Mouse (Mus musculus) frontal cortex, adult 2 months (tissue): ENCODE results near the gene Adad1. TPM values are rescaled to one million over a fixed set of nuclear protein-coding genes. Genes with fewer than 3 reads are reported as not detected.

Experiments used
- DNase-seq, 2 experiments: peaks; one replicate each; pipeline ENCODE4 v3.0.0; 2022; ENCODE audit warnings: low spot score in 1 of 2; ENCODE audit errors: extremely low spot score in 1 of 2
- polyA plus RNA-seq: library from polyadenylated mRNA; depleted of rRNA; stranded (reverse); fragments of >200 nt; gene quantifications from 2 replicates; pipeline ENCODE4 v1.2.3, GENCODE M21; 2012; rRNA removed

Adad1 gene
- polyA plus RNA-seq, 1 experiment, result not detected

GRCm38 (mm10) chr3:37161096-37161495 lies 97.8 kb downstream of the Adad1 start:
- DNase-seq, result no peak

GRCm38 (mm10) chr3:37169283-37169682 lies 106.0 kb downstream of the Adad1 start:
- no peak for DNase-seq

Other genes starting within 250 kb of the Adad1 start
- gene 4932438A13Rik, start 200.4 kb upstream of the Adad1 start, polyA plus RNA-seq, result 45.2 and 50.7 TPM in 2 replicates
- gene Il2, start 62.4 kb downstream of the Adad1 start, polyA plus RNA-seq, result 0.16 TPM in 1 of 2 replicates, not detected in the other
- gene Il21, start 169.1 kb downstream of the Adad1 start, polyA plus RNA-seq, result 0.02 TPM in 1 of 2 replicates, not detected in the other
- 2.7 and 2.9 TPM in 2 replicates for gene Bbs12, start 249.0 kb downstream of the Adad1 start, polyA plus RNA-seq
- gene Cetn4, start 249.2 kb downstream of the Adad1 start, polyA plus RNA-seq, result 12.0 and 12.2 TPM in 2 replicates